Mouse (Mus musculus) frontal cortex, postnatal 25 days (tissue): ENCODE results near the gene Cab39l.

Experiments used
- DNase-seq, 2 experiments: peaks; one replicate each; pipeline ENCODE4 v3.0.0; 2022; ENCODE audit warnings: low spot score in 2 of 2

Gene Cab39l

GRCm38 (mm10) chr14:59629308-59629707 lies 188.5 kb downstream of the Cab39l start:
- no peak for DNase-seq

- DNase-seq, result no peak
Observed at GRCm38 (mm10) chr14:59630096-59630495, 189.3 kb downstream of the Cab39l start.

- DNase-seq, result no peak
Observed at GRCm38 (mm10) chr14:59632067-59632466, 191.3 kb downstream of the Cab39l start.

- no peak for DNase-seq
Observed at GRCm38 (mm10) chr14:59633295-59633898, 192.6 kb downstream of the Cab39l start.

GRCm38 (mm10) chr14:59633988-59634387 lies 193.2 kb downstream of the Cab39l start:
- no peak for DNase-seq
